Mouse (Mus musculus): ENCODE measurements at regions not wholly inside any gene's neighbourhood (a gene's known extent, or its start where the extent isn't known, plus 50 kb on each side); places are given as distances from the start of the nearest gene placed in this dataset.

GRCm38 (mm10) chr17:93067850-93068249, 131.0 kb upstream of the Adcyap1 start:
- DNase-seq (ENCODE audit: low spot score in 2 of 2) = peak in 1 of 2 experiments; percentile 47

GRCm38 (mm10) chr17:93068489-93068888, 130.3 kb upstream of the Adcyap1 start:
- no peak for DNase-seq (ENCODE audit: low spot score in 2 of 2)

GRCm38 (mm10) chr17:93084048-93084447, 114.8 kb upstream of the Adcyap1 start:
- no peak for DNase-seq (ENCODE audit: low spot score in 2 of 2)

- DNase-seq (ENCODE audit: low spot score in 2 of 2) = peak; percentile 16 to 63
These were observed 94.3 kb upstream of the Adcyap1 start for GRCm38 (mm10) chr17:93104516-93104915.

DNA sequence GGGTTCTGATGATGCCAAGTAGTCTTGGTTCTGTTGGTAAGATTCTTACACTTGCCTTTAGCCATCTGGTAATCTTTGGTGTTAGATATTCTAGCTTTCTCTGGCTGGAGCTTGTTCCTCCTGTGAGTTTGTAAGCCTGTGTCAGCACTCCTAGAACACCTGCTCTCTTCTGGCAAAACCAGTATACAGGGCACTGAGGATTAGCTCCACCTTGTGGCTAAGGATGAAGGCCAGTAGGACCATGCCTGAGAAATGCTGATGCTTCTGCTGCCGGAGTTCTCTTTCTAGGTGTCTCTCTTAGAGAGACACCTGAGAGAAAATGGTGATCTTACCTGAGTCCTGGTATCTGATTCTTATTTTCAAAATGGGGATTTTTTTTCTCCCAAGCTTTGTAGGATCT, 58.8 kb upstream of the Adcyap1 start:
- peak in 1 of 2 experiments; percentile 30 for DNase-seq (ENCODE audit: low spot score in 2 of 2)

- peak; percentile 37 to 81 for DNase-seq (ENCODE audit: low spot score in 2 of 2)
These were observed 57.7 kb upstream of the Adcyap1 start for GRCm38 (mm10) chr17:93141125-93141524.
